Mouse (Mus musculus) cerebellum, adult 2 months (tissue): Measurements from ENCODE around the gene Dock10. TPM values are rescaled to one million over a fixed set of nuclear protein-coding genes. Genes with fewer than 3 reads are reported as not detected.

Source experiments
- DNase-seq, 2 experiments: peaks; one replicate each; pipeline ENCODE4 v3.0.0; 2021
- H3K27ac ChIP-seq: fragments of 200-500 bp; 2 replicates; pipeline ENCODE4 v1.5.1; 2012; ENCODE audit warnings: low read length, control low read depth, inconsistent platforms; ENCODE audit not compliant: insufficient read depth
- H3K27me3 ChIP-seq: fragments of 200-500 bp; 2 replicates; pipeline ENCODE4 v1.6.1; 2012; ENCODE audit warnings: inconsistent platforms, mild to moderate bottlenecking, low read length, moderate library complexity; ENCODE audit not compliant: control insufficient read depth, insufficient read depth
- H3K4me1 ChIP-seq: fragments of 200-500 bp; 2 replicates; pipeline ENCODE4 v1.6.1; 2011; ENCODE audit warnings: low read length; ENCODE audit not compliant: control insufficient read depth, insufficient read depth
- H3K4me3 ChIP-seq: fragments of 200-500 bp; replicated peaks from 2 replicates; pipeline ENCODE3; 2011; ENCODE audit warnings: mild to moderate bottlenecking, low read depth, low read length, control low read depth; ENCODE audit not compliant: insufficient read depth
- CTCF ChIP-seq: fragments of 200-500 bp; IDR thresholded peaks from 2 replicates; pipeline ENCODE4 v1.5.1; 2011; ENCODE audit warnings: low read depth, mild to moderate bottlenecking, control low read depth, low read length, moderate library complexity, borderline replicate concordance; ENCODE audit not compliant: insufficient read depth
- POLR2A ChIP-seq: fragments of 200-500 bp; IDR thresholded peaks from 2 replicates; pipeline ENCODE4 v1.6.1; 2011; ENCODE audit warnings: low read length, control low read depth, borderline replicate concordance; ENCODE audit not compliant: insufficient read depth
- WGBS: fragments of 180-500 bp; shearing (Covaris S2); methylation state at CpG from one replicate; pipeline ENCODE4 v1.1.7; 2018; 5-methylcytosine and 5-hydroxymethylcytosine counted together
- polyA plus RNA-seq: library from polyadenylated mRNA; depleted of rRNA; stranded (reverse); fragments of >200 nt; gene quantifications from 2 replicates; pipeline ENCODE4 v1.2.3, GENCODE M21; 2012

Dock10 gene
- polyA plus RNA-seq, 1 experiment, result 27.1 TPM

DNA sequence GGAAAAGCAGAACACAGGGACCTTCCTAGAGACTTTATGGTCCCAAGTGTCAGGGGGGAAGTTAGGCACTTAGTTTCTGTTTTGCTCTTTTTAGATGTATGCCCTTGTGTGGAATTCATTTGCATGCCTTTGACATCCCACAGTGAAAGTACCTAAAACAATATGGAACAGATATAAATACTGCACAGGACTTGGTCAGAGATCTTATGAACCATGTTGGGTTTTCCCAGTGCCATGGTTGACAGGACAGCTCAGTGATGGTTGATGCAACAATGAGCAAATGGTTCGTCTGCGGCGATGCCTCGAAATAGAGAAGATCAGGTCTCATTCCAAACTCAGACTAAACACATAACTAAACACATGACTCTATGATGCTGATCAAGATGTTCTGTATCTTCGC, 143.6 kb downstream of the Dock10 start:
- no peak for DNase-seq
- Histone ChIP-seq H3K4me1 (no peaks in the 10 kb centered on the region), H3K4me3 (no peak overlapping the region), H3K27me3 (no peaks in the 10 kb centered on the region), H3K27ac (no peak overlapping the region)
- TF ChIP-seq CTCF, result no peak
- TF ChIP-seq POLR2A, result no peak
- 89% methylated on average over 5 of the region's 5 CpGs for WGBS

DNA sequence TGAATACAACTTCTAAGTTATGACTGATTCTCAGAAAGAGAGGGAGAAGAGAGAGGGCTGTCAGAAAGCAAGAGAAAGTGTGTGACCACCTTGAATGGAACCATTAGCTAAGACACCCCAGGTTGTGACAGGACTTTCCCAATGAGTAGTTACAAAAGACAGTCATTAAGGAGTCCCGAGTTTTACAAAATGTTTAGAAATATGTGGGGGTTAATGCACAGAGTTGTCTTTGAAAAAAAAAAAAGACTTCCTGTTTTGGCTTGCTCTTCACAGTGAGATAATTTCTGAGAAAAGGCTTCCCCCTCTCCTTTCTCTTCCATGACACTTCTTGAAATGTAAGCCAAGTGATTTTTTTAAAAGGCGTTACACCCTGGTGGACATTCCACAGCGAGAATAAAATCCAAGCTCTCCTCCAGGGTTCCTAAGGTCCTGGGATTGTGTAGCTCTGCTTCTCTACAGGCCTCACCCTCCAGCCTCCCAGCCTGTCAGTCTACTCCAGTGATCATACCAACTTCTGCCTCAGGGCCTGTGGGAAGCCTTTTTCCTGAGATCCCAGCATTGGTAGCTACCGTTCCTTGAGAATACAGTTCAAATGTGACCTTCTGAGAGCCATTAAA, 144.8 kb downstream of the Dock10 start:
- H3K27me3 ChIP-seq, result no peaks in the 10 kb centered on the region
- no peak overlapping the region for H3K27ac ChIP-seq
- DNase-seq, result no peak
- 65% methylated on average over 4 of the region's 4 CpGs for WGBS
- H3K4me3 ChIP-seq, result no peak overlapping the region
- TF ChIP-seq CTCF, result no peak
- TF ChIP-seq POLR2A, result no peak
- H3K4me1 ChIP-seq, result no peaks in the 10 kb centered on the region

DNA sequence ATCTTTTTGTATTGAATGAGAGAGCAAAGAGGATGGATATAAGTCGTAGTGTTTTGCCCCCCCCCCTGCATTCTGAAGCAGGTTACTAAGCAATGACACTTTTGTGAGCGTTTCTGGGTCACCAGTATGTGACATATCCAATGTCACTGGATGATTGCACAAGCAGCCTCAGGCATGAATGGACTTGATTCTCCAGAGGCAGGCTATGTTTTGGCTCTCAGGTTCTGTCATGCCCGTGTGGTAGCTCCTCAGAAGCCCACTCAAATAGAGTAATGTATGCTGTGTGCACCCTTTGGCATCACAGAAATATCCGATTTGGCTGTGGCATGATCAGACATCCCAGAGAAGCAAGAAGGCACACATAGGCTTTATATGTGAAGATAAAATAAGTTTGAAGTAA, 150.8 kb downstream of the Dock10 start:
- no peaks in the 10 kb centered on the region for H3K4me1 ChIP-seq
- 66% methylated on average over 4 of the region's 4 CpGs for WGBS
- TF ChIP-seq POLR2A, result no peak
- TF ChIP-seq CTCF, result no peak
- H3K27me3 ChIP-seq, result no peaks in the 10 kb centered on the region
- H3K27ac ChIP-seq, result no peak overlapping the region
- H3K4me3 ChIP-seq, result no peak overlapping the region
- no peak for DNase-seq

DNA sequence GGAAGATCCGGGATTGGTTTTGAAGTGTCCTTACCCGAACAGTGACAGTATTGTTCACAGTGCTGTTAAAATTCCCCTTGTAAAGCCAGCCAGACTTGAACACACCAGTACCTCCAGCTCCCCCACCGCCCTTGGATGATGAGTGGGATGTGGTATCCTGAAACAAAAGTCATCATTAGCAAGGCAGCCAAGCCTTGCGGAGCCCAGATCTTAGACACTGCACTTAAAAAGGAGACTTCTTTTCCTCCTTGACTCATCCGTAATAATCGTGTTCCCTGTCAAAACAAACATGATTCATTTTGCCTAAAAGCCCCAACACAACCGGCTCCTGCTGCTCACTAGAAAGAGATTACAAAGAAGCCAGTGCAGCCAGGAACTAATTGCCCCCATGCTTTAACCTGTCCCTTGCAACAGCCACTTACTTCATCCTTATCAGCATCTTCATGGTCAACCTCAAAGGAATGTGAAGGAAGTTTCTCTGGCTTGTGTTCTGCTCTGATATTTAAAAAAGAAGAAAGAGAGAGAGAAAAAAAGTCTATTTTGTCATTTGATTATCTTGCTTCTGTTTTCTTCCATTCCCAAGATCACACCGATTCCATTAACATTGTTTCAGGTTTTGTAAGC, 152.1 kb downstream of the Dock10 start:
- no peak for TF ChIP-seq CTCF
- no peak for TF ChIP-seq POLR2A
- 69% methylated on average over 8 of the region's 8 CpGs for WGBS

DNA sequence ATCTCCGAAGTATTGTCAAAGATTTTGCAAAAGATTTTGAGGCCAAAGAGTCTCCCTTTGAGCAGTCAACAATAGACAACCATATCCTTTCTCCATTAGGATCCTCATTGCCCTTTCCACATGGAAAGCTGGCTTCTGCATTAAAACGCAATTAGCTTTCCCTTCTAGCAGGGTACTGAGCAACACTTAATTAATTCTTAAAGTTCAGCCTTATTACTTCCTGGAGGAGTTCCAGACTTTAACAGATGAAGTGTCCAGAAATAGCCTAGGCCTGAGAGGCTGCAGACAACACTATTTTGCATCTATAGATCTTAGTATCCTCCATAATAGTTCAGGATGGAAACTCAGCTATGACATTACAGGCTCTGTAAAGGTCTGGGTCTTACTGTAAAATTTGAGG, 154.0 kb downstream of the Dock10 start:
- WGBS, result 39% methylated on average over 2 of the region's 2 CpGs
- no peak overlapping the region for H3K27ac ChIP-seq
- TF ChIP-seq POLR2A (no peak), CTCF (no peak)

More for the DNA sequence above, 152.1 kb downstream of the Dock10 start:
- H3K4me3 ChIP-seq, result no peak overlapping the region
- no peak overlapping the region for H3K27ac ChIP-seq
- H3K4me1 ChIP-seq, result no peaks in the 10 kb centered on the region
- no peaks in the 10 kb centered on the region for H3K27me3 ChIP-seq
- DNase-seq, result no peak

DNA sequence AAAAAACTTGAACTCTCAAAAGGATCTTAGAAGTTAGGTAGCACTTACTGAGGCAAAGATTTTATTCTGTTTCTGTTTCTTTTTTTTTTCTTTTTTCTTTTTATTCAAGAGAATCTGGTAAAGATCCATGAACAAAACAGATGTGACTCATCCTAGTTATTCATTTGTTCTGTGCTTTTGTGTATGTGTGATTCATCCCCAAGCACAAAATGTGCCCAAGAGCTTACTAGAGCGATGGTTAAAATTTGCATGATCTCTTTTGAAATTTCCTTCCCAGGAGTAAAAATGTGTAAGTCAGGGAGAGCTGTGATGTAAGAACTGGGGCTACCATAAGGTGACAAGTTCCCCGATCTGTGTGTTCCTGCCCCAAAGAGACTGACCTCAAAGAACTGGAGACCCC, 155.2 kb downstream of the Dock10 start:
- no peaks in the 10 kb centered on the region for H3K27me3 ChIP-seq
- TF ChIP-seq CTCF (no peak), POLR2A (no peak)
- H3K4me1 ChIP-seq, result no peaks in the 10 kb centered on the region
- 95% methylated on average over 2 of the region's 2 CpGs for WGBS
- H3K27ac ChIP-seq, result no peak overlapping the region
- no peak overlapping the region for H3K4me3 ChIP-seq
- DNase-seq, result no peak

More for the DNA sequence above, 154.0 kb downstream of the Dock10 start:
- Histone ChIP-seq H3K27me3 (no peaks in the 10 kb centered on the region), H3K4me1 (no peaks in the 10 kb centered on the region), H3K4me3 (no peak overlapping the region)
- DNase-seq, result no peak

DNA sequence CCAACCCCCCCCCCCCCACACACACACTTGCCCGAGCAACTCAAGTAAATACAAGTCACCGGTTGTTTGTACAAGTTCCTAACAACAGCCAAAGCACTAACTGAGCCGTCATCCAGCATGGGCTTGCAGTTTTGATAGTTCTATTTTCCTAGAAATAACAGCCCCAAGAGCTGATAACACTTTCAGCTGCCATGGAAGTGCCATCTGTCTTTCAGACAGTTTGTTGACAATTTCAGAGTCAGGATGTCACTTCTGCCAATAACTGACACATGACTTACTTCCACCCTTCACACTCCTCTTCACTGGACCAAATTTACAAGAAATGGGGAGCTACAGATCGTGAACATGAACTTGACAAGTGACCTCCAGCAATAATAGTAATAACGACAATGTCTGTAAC, 175.0 kb downstream of the Dock10 start:
- WGBS, result 81% methylated on average over 5 of the region's 5 CpGs
- no peaks in the 10 kb centered on the region for H3K27me3 ChIP-seq
- no peak for DNase-seq
- TF ChIP-seq POLR2A, result no peak
- no peak for TF ChIP-seq CTCF
- H3K4me1 ChIP-seq, result no peaks in the 10 kb centered on the region
- no peak overlapping the region for H3K4me3 ChIP-seq
- no peak overlapping the region for H3K27ac ChIP-seq

DNA sequence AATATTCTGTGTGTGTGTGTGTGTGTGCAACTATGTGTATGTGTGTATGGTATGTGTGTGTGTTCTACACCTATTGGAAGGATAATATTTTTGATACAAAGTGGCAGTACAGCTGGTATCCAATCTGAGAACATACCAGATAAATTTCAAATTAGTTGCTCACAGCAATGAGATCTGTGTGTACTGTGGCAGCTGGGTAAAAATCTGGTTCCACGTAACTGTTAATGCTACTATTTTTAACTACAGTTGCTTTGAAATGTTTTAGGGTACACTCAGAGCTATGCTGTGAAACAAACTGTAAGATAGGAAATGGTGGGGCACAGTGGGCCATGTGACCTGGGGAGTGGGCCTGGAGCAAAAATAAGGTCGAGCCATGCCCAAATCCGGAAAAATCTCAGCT, 176.1 kb downstream of the Dock10 start:
- no peaks in the 10 kb centered on the region for H3K4me1 ChIP-seq
- WGBS, result 84% methylated on average over 3 of the region's 3 CpGs
- no peak for DNase-seq
- H3K27ac ChIP-seq, result no peak overlapping the region
- H3K4me3 ChIP-seq, result no peak overlapping the region
- no peaks in the 10 kb centered on the region for H3K27me3 ChIP-seq
- TF ChIP-seq CTCF, result no peak
